Mouse (Mus musculus) embryonic stem cell, embryonic (primary cell): ENCODE measurements around the gene Sbf2.

Experiments used
- CTCF ChIA-PET, 4 experiments: fragments of 300-600 bp in 2 of 4; fragments of 350-600 bp in 2 of 4; sonication (Branson Sonifier 250); formaldehyde crosslinking; loops; one replicate each; lab custom pipeline; 2022; ENCODE audit warnings: inconsistent platforms in 2 of 4; lab: Charles Lee
- POLR2A ChIA-PET, 4 experiments: fragments of 300-600 bp in 2 of 4; fragments of 350-600 bp in 2 of 4; sonication (Branson Sonifier 250); formaldehyde crosslinking; loops; one replicate each; lab custom pipeline; 2022; ENCODE audit warnings: antibody characterized with exemption in 4 of 4, inconsistent platforms in 1 of 4; lab: Charles Lee

The Sbf2 gene

DNA sequence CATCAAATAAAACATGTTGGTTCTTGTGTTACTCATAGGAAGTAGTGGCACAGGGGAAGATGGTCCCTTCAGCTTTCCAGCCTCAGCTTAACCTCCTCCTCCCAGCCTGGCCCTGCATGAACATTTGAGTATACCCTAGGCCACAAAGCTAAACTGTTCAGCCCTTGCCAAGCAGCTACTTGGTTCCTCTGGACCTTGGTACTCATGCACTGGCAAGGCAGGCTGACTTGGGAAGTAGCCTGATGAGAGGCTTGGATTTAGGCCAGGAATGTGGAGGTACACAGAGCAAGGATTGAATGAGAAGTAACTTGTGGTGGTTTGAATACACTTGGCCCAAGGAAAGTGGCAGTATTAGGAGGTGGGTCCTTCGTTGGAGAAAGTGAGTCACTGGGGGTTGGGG lies 299.4 kb downstream of the Sbf2 start:
- ChIA-PET CTCF (no interaction called here), POLR2A (no interaction called here)

DNA sequence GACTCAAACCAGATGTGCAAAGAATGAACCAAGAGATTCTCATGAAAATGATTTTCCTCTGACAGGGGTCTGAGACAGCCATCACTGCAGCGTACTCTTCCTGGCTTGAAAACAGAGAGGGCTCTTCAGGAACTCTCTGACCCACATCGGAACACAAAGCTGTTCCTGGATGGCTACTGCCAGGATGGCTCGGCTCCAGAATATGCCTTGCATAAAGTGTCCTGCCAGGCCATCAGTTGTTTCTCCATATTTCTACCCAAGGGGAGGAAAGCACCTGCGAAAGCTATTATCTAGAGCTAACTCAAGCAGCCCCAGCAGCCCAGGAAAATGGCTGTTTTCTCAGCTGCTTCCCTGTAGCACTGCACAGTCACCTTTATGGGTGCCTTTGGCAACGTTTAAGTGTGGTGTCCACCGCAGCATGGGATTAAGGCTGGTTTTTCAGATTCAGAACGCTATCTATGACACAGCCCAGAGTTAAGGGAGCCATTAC lies 300.3 kb downstream of the Sbf2 start:
- ChIA-PET CTCF (no interaction called here), POLR2A (interaction anchor here in 3 of 4 experiments (0.5 to 0.8 kb wide), 3 partner anchors 15 to 365 kb away, joined by 3 to 9 read pairs (median 3); no protein-coding TSS in a partner anchor)

DNA sequence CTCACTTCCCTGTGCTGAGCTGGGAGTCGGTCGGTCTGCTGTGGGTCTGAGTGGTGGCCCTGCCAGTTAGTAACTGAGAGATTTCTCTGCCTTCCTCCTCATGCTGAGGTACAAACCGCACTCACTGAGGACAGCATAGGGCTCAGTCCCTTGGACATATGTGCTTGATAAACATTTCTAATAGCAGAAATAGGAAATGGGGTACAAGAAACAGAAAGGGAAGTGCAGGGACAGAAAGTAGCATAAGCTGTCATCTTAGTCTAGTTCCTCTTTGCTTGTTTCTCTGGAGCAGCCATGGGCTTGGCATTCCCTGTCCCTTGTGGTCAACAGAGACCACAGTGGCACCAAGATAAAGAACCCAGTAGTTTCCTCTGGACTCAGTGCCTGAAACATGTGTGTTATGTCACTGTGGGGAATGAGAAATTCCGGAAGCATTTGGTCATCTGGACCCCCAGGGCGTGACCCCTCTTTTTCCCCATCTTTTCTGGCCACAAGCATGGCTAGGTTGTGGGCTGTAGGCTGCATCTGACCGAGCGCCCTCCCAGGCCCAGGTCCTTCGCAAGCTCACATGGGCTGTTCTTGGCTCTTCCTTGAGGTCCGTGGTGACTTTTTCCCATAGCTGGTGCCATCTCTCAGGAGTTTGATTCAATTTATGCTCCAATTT lies 301.2 kb downstream of the Sbf2 start:
- ChIA-PET CTCF (no interaction called here), POLR2A (interaction anchor here in 2 of 4 experiments (0.5 kb wide), 2 partner anchors 90 to 98 kb away, joined by 3 to 8 read pairs; no protein-coding TSS in a partner anchor)

DNA sequence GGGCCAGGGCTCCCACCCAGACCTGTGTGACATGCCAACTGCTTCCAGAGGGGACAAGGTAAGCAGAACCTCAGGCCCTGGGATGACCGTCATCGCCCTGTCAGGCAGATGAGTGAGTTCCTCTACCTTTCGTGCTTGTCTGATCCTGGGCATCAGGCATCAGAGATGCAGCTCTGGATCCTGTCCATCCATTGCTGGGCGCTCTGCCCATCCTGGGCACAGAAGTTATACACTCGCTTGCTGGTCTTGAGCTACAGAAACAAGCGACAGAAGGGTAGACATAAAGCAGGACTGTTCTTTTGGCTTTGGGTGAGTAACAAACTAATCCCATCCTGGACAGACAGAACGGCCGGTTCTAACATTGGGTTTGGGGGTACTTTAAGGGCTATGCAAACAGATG lies 305.5 kb downstream of the Sbf2 start:
- ChIA-PET POLR2A (interaction anchor here in 1 of 4 experiments (0.9 to 1.0 kb wide), 2 partner anchors 20 to 145 kb away, joined by 3 read pairs; no protein-coding TSS in a partner anchor), CTCF (interaction anchor here in 1 of 4 experiments (1.0 kb wide), 1 partner anchor 52 kb away, joined by 3 read pairs; no protein-coding TSS in a partner anchor)

DNA sequence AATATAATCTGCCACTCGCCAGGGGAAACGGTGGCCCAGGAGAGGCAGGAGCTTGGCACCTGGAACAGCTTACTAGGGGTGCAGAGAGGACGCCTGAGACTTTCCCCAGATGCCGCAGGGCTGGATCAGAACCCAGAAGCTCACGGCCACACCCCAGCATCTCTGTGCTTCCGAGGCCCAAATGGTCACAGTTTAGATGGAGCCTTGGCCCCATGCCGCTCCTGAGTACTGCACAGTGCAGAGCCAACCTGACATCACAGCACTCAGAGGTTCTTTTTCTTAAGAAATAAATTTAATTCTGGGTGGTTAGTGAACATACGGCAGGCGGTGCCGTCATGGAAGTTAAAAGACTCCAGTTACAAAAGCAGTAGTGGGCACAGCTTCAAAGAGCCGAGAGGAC lies 307.0 kb downstream of the Sbf2 start:
- CTCF ChIA-PET = interaction anchor here in 1 of 4 experiments (0.6 kb wide), 1 partner anchor 146 kb away, joined by 5 read pairs; no protein-coding TSS in a partner anchor
- POLR2A ChIA-PET = interaction anchor here in 2 of 4 experiments (1.0 to 1.1 kb wide), 2 partner anchors 10 to 26 kb away, joined by 3 read pairs; no protein-coding TSS in a partner anchor

DNA sequence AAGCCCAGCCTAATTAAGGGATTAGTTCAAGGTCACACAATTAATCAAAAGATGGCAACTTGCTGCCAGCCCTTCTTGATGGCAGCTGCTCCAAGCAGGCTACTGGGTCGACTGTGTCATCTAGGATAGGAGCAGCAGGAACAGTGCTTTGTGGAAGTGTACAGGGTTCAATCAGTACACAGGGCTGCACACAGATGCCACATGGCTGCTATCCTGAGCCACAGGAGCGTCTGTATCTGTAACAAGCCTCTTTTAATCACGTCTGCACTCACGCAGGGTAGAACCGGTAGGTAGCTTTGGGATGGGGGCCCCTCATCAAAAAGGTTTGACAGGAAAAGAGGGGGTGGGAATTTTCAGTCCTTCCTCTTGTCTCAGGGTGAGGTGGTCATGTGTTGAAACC lies 308.4 kb downstream of the Sbf2 start:
- POLR2A ChIA-PET = no interaction called here
- CTCF ChIA-PET = interaction anchor here in 1 of 4 experiments (0.6 to 1.0 kb wide), 2 partner anchors 78 to 516 kb away, joined by 3 to 4 read pairs; no protein-coding TSS in a partner anchor

DNA sequence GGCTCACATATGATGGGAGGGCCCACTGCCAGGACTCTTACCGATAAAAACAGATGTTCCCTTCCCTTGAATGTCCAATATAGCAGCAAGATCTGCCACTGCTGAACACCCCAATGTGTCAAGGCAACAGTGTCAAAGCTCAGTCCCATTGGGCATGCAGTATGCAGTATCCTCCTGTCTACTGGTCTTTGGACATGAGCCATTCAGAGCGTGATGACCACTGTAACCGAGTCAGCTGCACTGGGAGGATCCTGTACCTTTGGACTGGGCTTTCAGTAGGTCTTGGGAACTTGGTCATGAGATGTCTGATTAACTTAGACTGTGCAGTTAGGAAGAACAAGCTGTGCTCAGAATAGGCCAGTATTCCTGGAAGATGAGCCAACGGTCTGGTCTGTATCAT lies 309.2 kb downstream of the Sbf2 start:
- CTCF ChIA-PET = no interaction called here
- POLR2A ChIA-PET = no interaction called here

DNA sequence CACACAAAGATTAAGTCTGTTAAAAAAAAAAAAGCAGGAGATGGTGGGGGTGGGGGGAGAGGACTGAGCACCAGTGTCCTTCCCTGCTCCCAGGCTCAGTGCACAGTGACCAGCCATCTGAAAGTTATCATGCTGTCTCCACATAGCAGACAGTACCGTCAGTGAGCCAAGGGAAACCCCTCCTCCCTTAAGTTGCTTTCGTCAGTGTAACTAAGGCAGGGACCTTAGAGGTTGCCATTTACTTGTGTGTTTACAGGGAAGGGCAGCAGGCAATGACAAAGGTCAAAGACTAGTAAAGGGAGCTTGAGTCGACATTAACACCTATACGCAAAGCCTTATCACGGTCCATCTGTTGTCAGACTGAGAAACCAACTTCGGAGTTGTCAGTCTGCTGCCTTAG lies 311.8 kb downstream of the Sbf2 start:
- POLR2A ChIA-PET = interaction anchor here in 1 of 4 experiments (0.8 kb wide), 1 partner anchor 15 kb away, joined by 3 read pairs; no protein-coding TSS in a partner anchor
- CTCF ChIA-PET = interaction anchor here in 2 of 4 experiments (0.8 to 1.6 kb wide), 2 partner anchors 16 to 129 kb away, joined by 3 read pairs; no protein-coding TSS in a partner anchor

DNA sequence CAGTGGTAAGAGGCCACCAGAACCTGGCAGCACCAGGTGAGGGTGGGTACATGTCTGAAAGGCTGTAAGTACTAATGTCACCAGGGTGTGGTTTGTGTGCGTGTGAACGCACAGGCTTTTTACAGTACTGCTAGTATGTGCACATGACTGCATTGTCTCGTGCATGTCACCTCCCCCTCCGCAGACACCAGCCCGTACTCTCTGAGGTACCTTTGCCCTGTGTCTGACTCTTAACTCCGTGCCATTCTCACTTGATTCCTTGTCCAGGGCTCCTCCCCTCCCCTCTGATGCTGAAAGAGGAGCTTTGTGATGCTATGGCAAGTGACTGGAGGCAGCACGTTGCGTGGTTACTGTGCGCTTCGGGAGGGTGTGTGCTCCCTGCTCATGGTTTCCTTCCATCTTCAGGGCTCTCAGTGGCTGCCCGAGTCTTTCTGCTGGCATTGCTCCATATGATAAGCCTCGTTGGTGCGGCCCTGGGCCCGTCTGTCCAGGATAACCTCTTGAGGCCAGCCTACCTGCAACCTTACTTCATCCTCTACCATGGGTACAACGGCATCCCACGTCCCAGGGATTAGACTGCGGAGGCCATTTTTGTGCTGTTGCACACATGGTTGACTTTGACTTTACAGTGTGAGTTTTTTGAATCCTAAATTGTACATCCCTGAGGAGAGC lies 315.8 kb downstream of the Sbf2 start:
- ChIA-PET POLR2A (interaction anchor here in 2 of 4 experiments (0.6 to 2.1 kb wide), 2 partner anchors 9 to 10 kb away, joined by 5 read pairs; no protein-coding TSS in a partner anchor), CTCF (interaction anchor here in 1 of 4 experiments (0.6 to 0.9 kb wide), 2 partner anchors 12 to 417 kb away, joined by 3 read pairs; no protein-coding TSS in a partner anchor)

DNA sequence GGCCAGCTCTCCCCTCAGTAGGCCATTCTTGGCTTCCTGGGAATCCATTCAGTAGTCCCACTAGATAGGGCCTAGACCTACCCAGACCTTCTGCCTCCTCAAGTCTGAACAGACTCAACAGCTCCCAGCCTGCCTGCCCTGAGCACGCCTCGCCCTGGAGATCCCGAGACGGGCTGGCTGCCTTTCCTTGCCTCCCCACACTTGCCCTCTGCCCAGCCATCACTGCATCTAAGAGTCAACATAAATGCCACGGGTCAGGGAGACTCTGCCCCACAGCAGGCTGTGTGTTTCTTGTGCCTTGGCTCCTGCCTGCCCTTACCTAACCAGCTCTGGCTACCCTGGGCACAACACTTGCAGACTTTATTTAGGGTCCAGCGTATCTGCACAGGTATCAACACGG lies 316.6 kb downstream of the Sbf2 start:
- POLR2A ChIA-PET = interaction anchor here in 2 of 4 experiments (1.0 to 2.1 kb wide), 7 partner anchors 10 to 330 kb away, joined by 3 to 5 read pairs (median 4); partner anchors contain the start of genes Adm (in 1 of the 2) and Zfp143 (in 1 of the 2)
- CTCF ChIA-PET = interaction anchor here in 2 of 4 experiments (1.1 to 1.3 kb wide), 3 partner anchors 11 to 429 kb away, joined by 3 to 6 read pairs (median 4); no protein-coding TSS in a partner anchor

DNA sequence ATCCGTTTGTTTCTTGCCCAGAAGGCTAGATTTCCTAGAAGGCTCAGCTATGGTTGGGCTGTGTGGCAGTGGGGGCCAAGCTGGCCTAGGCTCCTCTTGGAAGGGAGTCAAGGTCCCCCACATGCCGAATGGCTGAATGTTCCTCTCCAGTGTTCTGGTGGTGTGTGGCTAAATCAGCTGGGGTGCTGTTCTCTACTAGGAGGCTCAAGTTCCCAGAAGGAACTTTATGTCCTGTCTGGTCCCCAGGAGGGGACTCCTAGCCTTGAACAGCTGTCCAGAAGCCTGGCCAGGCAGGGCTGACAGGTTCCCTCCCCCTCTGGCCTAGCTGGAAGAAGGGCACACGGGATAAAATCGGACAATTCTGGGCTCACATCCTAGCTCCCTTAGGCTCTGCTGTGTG lies 317.1 kb downstream of the Sbf2 start:
- POLR2A ChIA-PET = interaction anchor here in 2 of 4 experiments (1.0 to 2.1 kb wide), 8 partner anchors 9 to 330 kb away, joined by 3 to 5 read pairs (median 4); partner anchors contain the start of genes Adm (in 1 of the 2) and Zfp143 (in 1 of the 2)
- CTCF ChIA-PET = interaction anchor here in 2 of 4 experiments (1.1 to 1.3 kb wide), 4 partner anchors 11 to 430 kb away, joined by 3 to 6 read pairs (median 4); no protein-coding TSS in a partner anchor

DNA sequence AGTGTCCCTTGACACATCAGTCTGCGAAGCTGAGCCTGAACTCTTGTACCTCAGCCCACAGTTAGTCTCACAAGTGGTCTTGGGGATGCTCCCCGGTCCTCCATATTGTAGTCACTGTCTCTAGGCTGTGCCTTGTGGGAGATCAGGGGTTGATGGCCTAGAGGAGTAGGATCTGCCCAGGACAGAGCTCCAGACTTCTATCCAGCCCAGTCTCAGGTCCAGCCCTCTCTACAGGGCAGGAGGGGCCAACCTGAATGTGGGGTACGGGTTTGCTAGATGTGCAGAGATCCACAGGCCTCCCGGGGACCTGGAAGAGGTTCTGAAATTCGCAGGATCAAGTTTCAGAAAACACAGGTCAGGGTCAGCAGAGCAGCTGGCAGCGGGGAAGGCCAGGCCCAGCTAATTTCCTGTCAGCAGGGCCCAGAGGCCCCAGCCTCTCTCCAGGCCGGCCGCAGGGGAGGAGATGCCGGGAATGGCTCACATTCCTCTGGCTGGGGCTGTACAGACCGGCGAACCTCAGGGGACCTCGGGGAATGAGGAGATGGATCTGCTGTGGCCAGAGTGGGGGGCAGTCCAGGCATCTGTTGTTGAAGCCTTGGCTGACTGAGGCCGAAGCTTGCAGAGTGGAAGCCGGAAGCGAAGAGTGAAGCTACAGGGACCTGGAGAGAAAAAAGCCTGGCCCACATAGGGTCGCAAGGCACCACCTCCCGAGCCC lies 317.7 kb downstream of the Sbf2 start:
- CTCF ChIA-PET = interaction anchor here in 2 of 4 experiments (0.6 to 1.3 kb wide), 5 partner anchors 10 to 430 kb away, joined by 3 to 6 read pairs (median 4); no protein-coding TSS in a partner anchor

DNA sequence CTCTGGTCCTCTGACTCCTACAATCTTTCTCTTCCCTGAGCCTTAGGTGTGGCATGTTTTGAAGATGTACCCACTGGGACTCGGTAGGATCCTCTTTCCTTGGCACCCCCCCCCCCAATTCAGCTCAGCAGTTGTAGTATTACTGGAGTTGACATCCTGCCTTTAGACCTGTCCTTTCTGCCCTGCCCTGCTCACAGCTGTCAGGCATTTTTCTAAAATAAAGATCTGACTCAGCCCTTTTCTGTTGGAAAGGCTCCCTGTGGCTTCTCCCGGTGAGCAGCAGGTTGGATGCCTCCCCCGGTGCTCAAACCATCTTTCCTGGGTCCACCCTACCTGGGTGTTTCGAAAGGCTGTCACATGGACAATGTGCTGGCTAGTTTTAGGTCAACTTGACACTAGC lies 325.1 kb downstream of the Sbf2 start:
- CTCF ChIA-PET = interaction anchor here in 3 of 4 experiments (0.7 to 1.1 kb wide), 3 partner anchors 124 to 356 kb away, joined by 3 read pairs; no protein-coding TSS in a partner anchor

More for the DNA sequence above, 317.7 kb downstream of the Sbf2 start:
- POLR2A ChIA-PET = interaction anchor here in 2 of 4 experiments (1.0 to 2.1 kb wide), 8 partner anchors 8 to 331 kb away, joined by 3 to 5 read pairs (median 4); partner anchors contain the start of genes Adm (in 1 of the 2) and Zfp143 (in 1 of the 2)

DNA sequence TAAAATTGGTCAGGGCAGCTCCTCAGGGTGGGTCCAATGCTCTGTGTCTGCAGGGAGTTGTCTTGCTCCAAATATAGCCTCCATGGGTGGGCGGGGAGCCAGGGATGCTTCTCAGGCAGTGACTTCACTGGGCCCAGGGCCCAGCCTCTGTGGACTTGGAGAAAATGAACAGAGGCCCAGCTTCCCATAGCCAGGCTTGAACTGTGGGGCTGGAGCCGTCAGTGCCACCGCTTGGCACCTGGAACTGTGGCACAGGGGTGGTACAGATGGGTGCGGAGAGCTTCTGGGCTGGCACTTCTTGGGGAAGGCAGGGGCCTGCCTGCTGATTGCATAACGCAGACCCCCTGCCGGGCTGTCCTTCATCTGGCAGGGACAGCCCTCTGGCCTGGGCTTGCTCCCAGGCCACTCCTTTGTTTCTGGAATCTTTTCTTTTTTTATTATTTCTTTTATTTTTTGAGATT lies 326.0 kb downstream of the Sbf2 start:
- ChIA-PET CTCF (interaction anchor here (0.5 to 1.8 kb wide), 6 partner anchors 17 to 341 kb away, joined by 3 to 13 read pairs (median 4); no protein-coding TSS in a partner anchor), POLR2A (interaction anchor here in 2 of 4 experiments (0.9 to 1.8 kb wide), 5 partner anchors 9 to 124 kb away, joined by 3 to 6 read pairs (median 4); no protein-coding TSS in a partner anchor)

More for the DNA sequence above, 325.1 kb downstream of the Sbf2 start:
- POLR2A ChIA-PET = interaction anchor here (0.5 to 1.8 kb wide), 9 partner anchors 10 to 324 kb away, joined by 3 to 6 read pairs (median 4); no protein-coding TSS in a partner anchor

DNA sequence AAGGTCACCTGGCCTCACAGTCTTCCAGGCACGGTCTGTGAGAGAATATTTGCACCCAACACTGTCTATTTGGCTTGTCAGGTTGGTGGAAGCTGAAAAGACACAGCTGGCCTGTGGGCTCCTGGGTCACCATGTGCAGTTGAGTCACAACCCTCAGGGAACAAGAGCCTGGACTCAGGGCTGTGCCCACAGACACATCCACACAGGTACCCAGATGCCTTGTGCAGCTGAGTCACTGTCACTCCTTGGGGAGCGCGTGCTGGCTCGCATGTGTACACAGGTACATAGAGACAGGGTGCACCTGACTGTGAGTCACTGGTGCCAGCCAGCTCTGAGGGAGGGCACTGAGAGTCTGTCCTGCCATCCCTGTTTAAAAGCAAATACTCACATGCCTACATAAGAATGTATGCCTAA lies 326.5 kb downstream of the Sbf2 start:
- POLR2A ChIA-PET = interaction anchor here in 2 of 4 experiments (1.0 to 1.8 kb wide), 4 partner anchors 9 to 337 kb away, joined by 3 to 6 read pairs (median 5); no protein-coding TSS in a partner anchor

DNA sequence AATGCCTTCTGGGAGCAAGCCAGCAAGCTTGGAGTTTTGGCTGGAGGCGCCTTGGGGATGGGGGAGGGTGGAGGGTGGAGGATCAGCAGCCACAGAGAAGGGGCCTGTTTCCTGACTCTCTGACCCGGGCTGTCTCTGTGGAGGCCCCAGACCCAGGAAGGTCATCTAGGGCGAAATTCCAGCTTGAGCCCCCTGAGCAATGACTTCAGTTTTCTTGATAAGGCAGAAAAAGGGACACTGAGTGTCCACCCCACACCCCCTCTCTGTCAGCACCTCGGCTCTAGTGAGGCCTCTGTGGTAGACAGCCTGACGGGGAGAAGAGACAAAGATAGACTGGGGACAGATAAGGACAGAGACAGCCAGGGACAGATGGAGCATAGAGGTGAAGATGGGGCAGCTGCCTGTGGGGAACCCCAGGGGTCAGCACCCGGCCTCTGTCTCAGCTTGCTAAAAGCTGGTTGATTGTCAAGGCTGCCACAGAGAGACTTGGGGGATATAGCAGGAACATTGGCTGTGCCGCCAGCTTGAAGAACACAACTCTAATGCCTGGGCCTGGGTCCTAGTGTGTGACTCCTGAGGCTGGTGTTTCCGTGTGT lies 327.1 kb downstream of the Sbf2 start:
- POLR2A ChIA-PET = interaction anchor here in 3 of 4 experiments (0.6 to 2.1 kb wide), 11 partner anchors 15 to 557 kb away, joined by 3 to 8 read pairs (median 3); partner anchors contain the start of genes Adm (in 2 of the 3) and Rnf141 (in 1 of the 3)
- CTCF ChIA-PET = interaction anchor here (0.6 to 2.6 kb wide), 22 partner anchors 9 to 513 kb away, joined by 3 to 19 read pairs (median 5); partner anchors contain the start of genes Adm (in 1 of the 4) and Ampd3 (in 1 of the 4)

More for the DNA sequence above, 326.5 kb downstream of the Sbf2 start:
- CTCF ChIA-PET = interaction anchor here (0.5 to 2.3 kb wide), 7 partner anchors 16 to 357 kb away, joined by 3 to 13 read pairs (median 5); no protein-coding TSS in a partner anchor
